Mouse (Mus musculus) thymus, adult 2 months (tissue): ENCODE results near the gene Rev3l. TPM values are rescaled to one million over a fixed set of nuclear protein-coding genes. Genes with fewer than 3 reads are reported as not detected.

Experiments
- DNase-seq: peaks from one replicate; pipeline ENCODE4 v3.0.0; 2021
- H3K27ac ChIP-seq: fragments of 200-500 bp; 2 replicates; pipeline ENCODE4 v1.5.1; 2012; ENCODE audit warnings: low read length, control low read depth; ENCODE audit not compliant: control insufficient read depth, insufficient read depth
- H3K27me3 ChIP-seq: fragments of 200-500 bp; 2 replicates; pipeline ENCODE4 v1.6.1; 2012; ENCODE audit warnings: mild to moderate bottlenecking, low read length, moderate library complexity, mixed read lengths; ENCODE audit not compliant: control insufficient read depth, insufficient read depth
- H3K36me3 ChIP-seq: fragments of 200-500 bp; 2 replicates; pipeline ENCODE4 v1.6.1; 2012; ENCODE audit warnings: mild to moderate bottlenecking, low read length, moderate library complexity; ENCODE audit not compliant: control insufficient read depth, insufficient read depth
- H3K4me1 ChIP-seq: fragments of 200-500 bp; replicated peaks from 2 replicates; pipeline ENCODE4 v1.6.1; 2012; ENCODE audit warnings: low read length; ENCODE audit not compliant: control insufficient read depth, insufficient read depth
- H3K4me3 ChIP-seq: fragments of 200-500 bp; 2 replicates; pipeline ENCODE4 v1.5.1; 2012; ENCODE audit warnings: mild to moderate bottlenecking, low read length, control low read depth, moderate library complexity; ENCODE audit not compliant: control insufficient read depth, insufficient read depth
- CTCF ChIP-seq: fragments of 200-500 bp; IDR thresholded peaks from 2 replicates; pipeline ENCODE4 v1.5.1; 2012; ENCODE audit warnings: mild to moderate bottlenecking, control low read depth, low read length, moderate library complexity, borderline replicate concordance; ENCODE audit not compliant: control insufficient read depth, poor library complexity, insufficient read depth; ENCODE audit errors: extremely low read depth
- POLR2A ChIP-seq: fragments of 200-500 bp; IDR thresholded peaks from 2 replicates; pipeline ENCODE4 v1.6.1; 2012; ENCODE audit warnings: mild to moderate bottlenecking, low read length, control low read depth, moderate library complexity; ENCODE audit not compliant: control insufficient read depth, poor library complexity, insufficient read depth; ENCODE audit errors: extremely low read depth
- WGBS: fragments of 180-500 bp; shearing (Covaris S2); methylation state at CpG from one replicate; pipeline ENCODE4 v1.1.7; 2018; 5-methylcytosine and 5-hydroxymethylcytosine counted together
- polyA plus RNA-seq: library from polyadenylated mRNA; depleted of rRNA; stranded (reverse); fragments of >200 nt; gene quantifications from 2 replicates; pipeline ENCODE4 v1.2.3, GENCODE M21; 2012; rRNA removed

The Rev3l gene
- 29.5 and 31.8 TPM in 2 replicates for polyA plus RNA-seq

DNA sequence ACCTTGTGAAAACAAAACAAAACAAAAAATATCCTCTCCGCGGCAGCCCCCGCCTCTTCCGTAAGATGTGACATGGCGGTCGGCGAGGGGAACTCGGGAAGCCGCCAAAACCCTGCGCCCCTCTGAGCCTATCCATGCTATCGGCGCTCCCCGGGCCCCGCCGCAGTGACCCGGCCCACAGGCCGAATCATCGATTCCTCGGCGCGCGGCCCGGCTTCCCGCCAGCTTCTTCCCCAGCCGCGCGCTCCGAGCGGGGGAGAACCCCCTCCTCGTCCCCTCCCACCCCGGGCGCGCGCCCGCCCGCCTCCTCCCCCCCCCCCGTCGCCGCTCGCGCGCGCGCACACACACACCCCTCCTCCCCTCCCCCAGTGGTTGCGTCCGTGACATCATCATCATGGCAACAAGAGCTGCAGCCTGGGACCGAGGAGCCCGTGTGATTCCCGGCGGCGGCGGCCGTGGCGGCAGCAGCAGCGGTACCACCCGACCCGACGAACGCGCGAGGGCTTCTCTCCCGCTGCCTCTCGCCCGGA, at the start of gene Rev3l:
Gene Rev3l (plus strand): TSS at position 383 of the 530 bp plus-strand sequence.
- under 1% methylated on average over 56 of the region's 64 CpGs for WGBS
- TF ChIP-seq POLR2A (no peak; the same call in 1 of the 2 replicates), CTCF (peak; percentile 16; the same call in 1 of the 2 replicates)
- H3K4me1 ChIP-seq = no peaks in the 10 kb centered on the region
- H3K36me3 ChIP-seq = no peaks in the 10 kb centered on the region
- peak; percentile 84 for DNase-seq
- peak within 1 kb of the TSS; percentile 93 for H3K27ac ChIP-seq
- no peaks in the 10 kb centered on the region for H3K27me3 ChIP-seq
- H3K4me3 ChIP-seq = peak within 1 kb of the TSS; percentile 84

DNA sequence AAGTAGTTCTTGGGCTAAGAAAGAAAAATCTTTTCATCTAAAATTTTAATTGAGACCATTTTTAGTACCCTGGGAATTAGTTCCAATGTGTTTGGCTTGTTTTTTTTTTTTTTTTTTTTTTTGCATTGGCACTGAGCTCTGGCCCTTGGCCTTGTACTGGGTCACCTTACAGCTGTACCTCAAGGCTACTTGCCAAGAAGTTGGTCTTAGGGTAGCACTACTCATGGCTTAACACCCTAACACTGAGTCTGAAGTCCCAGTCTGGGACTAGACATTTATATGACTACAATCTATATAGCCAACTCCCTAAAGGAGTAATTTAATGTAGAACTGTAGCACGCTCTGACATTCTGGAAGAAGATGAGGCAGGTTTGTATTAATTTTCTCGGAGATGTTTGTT, 49.4 kb upstream of the Rev3l start:
- Histone ChIP-seq H3K36me3 (no peaks in the 10 kb centered on the region), H3K27ac (no peak overlapping the region), H3K4me3 (no peak overlapping the region), H3K4me1 (no peaks in the 10 kb centered on the region; the same call in 1 of the 2 replicates), H3K27me3 (no peaks in the 10 kb centered on the region)
- DNase-seq = no peak
- TF ChIP-seq CTCF (no peak), POLR2A (no peak)
- WGBS = 90% methylated on average over 2 of the region's 2 CpGs

DNA sequence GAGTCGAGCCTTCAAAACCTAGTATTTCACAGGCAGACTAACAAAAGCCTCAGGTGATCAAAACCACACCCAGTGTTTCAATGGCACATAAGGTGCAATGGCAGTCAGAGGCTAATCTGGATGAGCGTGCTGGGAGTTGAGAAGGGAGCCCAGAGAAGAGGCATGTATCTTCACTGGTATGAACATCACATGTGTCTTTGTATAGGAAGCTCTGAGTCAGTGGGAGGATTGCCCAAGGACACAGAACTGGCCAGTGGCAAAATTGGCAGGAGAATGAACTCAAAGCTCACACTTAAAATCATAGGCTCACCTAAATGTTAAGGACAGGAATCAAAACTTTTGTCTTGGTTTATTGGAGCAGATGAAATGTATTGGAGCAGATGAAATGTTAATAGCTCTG, 48.4 kb upstream of the Rev3l start:
- WGBS = 90% methylated on average over 2 of the region's 2 CpGs
- no peak overlapping the region for H3K4me3 ChIP-seq
- H3K27ac ChIP-seq = no peak overlapping the region
- DNase-seq = no peak
- no peaks in the 10 kb centered on the region for H3K36me3 ChIP-seq
- H3K27me3 ChIP-seq = no peaks in the 10 kb centered on the region
- H3K4me1 ChIP-seq = no peaks in the 10 kb centered on the region; the same call in 1 of the 2 replicates
- TF ChIP-seq POLR2A (no peak), CTCF (no peak)

DNA sequence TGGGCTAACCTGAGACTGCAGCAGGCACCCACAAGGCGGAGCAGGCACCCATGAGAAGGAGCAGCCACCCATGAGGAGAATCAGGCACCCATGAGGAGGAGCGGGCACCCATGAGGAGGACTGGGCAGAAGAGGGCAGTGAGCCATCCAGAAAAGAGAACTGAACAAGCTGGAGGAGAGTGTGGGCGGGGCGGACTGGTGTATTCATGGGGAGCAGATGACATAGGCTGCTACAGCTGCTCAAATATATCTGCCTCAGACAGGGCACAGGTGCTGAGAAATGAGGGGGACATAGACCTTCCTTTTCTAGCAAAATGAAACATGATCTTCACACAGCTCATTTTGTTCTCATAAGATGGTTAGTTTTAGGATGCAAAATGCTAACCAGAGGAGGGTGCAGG, 45.1 kb upstream of the Rev3l start:
- no peak for DNase-seq
- 90% methylated on average over 4 of the region's 4 CpGs for WGBS
- no peak for TF ChIP-seq POLR2A
- TF ChIP-seq CTCF = no peak

DNA sequence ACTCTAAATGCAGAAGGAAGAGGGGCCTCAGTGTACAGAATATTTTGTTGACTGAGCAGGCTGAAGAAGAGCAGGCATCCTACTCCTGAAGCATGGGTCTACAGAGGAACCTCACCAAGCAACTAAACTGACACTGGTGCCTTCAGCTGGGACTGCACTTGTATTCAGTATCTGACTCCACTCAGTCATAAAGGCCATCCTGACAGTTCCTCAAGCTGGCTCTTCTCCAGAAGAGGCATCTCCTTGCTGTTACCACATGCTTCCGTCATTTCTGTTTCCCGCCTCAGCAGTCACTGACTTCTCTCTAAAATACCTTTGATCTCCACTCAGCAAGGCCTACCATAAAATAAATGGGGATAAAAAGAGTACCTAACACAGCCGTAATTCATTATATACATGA, 44.1 kb upstream of the Rev3l start:
- H3K4me1 ChIP-seq = no peaks in the 10 kb centered on the region
- H3K27ac ChIP-seq = no peak overlapping the region
- H3K27me3 ChIP-seq = no peaks in the 10 kb centered on the region
- no peak for TF ChIP-seq POLR2A
- no peak for TF ChIP-seq CTCF
- no peaks in the 10 kb centered on the region for H3K36me3 ChIP-seq
- no peak overlapping the region for H3K4me3 ChIP-seq
- no peak for DNase-seq
- 81% methylated on average over 3 of the region's 3 CpGs for WGBS

More for the DNA sequence above, 45.1 kb upstream of the Rev3l start:
- no peaks in the 10 kb centered on the region for H3K27me3 ChIP-seq
- no peaks in the 10 kb centered on the region for H3K4me1 ChIP-seq
- H3K4me3 ChIP-seq = no peak overlapping the region
- no peaks in the 10 kb centered on the region for H3K36me3 ChIP-seq
- no peak overlapping the region for H3K27ac ChIP-seq

DNA sequence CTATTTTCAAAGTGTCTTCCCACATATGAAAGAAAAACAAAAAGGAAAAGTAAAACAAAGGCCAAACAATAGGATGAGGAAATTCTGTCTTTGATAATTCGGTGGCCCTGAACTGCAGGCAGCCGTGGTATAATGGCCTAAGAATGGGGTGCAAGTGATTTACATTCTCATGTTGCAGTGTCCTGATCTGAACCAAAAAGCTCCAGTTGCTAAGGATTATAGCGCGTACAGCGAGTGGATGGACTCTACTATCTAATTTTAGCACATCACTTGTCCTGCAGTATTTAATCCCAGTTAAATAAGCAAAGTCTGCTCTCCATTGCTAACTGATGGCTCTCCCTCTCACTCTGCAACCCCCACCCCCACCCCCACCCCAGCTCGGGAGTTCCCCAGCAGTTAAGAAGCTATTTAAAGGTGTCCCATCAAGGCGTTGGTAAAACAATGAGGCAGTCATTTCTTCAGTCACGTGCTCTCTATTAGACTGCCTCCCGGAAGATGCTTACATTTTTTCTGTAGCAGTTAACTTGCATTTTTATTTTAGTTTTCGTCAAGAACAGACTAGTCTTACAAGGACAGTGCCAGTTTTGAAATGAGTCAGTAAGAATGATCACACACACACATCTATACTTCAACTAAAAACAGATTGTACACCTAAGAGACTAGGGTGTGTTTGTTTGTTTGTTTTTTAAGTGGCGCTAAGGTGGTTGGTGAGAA, 40.4 kb upstream of the Rev3l start:
- DNase-seq = no peak
- no peaks in the 10 kb centered on the region for H3K27me3 ChIP-seq
- 93% methylated on average over 11 of the region's 11 CpGs for WGBS
- H3K4me3 ChIP-seq = no peak overlapping the region
- H3K4me1 ChIP-seq = no peaks in the 10 kb centered on the region
- H3K27ac ChIP-seq = no peak overlapping the region
- no peaks in the 10 kb centered on the region for H3K36me3 ChIP-seq
- TF ChIP-seq POLR2A = no peak
